Mouse (Mus musculus) mesoderm, embryonic 11.5 days (tissue): ENCODE measurements around the gene 1700015G11Rik.

Source experiments
- DNase-seq: peaks from one replicate; pipeline ENCODE4 v3.0.0-alpha.2; 2012; ENCODE audit warnings: low read depth, low spot score

Gene 1700015G11Rik

DNA sequence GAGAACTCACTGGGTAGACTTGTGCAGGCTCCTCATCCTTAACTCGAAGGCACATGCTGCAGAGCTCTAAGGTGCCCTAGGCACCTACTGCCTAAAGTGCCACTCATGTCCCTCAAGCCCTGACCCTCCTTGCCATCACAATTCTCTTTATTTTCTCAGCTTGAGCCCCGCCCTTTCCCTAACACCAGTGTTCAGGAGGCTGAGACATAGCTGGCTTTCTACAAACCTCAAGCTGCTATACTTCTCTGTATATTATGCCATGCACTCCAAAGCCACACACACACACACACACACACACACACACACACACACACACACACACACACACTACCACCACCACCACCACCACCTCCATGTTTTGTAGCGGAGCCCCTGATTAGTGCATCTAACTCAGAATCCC lies at the start of gene 1700015G11Rik:
TSS of gene 1700015G11Rik (minus strand) at position 101 of the 400 bp plus-strand sequence.
- DNase-seq, result no peak

DNA sequence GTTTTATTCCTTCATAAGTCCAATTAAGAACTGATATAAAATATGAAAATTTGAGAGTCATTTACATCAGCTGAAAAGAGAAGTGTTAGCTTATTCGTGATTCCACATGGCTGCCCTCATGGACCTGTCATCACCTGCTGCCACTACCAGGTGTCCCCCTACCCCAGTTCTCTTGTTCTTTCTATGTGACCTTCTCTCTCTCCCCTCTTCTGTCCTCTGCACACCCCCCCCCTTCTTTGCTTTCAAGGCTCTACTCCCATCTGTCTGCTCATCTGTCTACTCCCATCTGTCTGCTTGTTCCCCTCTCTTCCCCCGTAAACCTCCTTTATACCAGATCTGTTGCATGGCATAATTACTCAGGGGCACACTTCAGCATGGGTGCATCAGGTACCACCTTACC lies 41.4 kb upstream of the 1700015G11Rik start:
- no peak for DNase-seq

DNA sequence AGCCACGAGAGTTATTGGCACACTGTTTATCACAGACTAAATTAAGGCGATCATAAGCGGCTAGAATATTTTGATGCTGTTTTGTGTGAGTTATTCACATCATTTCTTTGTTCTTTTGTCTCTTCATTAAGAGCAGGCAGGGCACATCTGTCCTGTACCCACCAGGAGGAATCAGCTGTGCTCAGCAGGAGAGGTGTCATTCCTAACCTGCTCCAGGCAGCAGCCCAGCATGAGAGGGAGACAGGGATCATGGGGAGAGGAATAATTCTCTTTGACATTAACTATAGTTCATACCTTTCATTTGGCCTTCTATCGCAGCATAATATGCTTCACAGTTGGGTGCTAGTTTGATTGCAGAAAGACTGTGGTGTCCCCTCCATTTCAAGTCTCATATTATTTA lies 40.7 kb upstream of the 1700015G11Rik start:
- DNase-seq, result no peak

DNA sequence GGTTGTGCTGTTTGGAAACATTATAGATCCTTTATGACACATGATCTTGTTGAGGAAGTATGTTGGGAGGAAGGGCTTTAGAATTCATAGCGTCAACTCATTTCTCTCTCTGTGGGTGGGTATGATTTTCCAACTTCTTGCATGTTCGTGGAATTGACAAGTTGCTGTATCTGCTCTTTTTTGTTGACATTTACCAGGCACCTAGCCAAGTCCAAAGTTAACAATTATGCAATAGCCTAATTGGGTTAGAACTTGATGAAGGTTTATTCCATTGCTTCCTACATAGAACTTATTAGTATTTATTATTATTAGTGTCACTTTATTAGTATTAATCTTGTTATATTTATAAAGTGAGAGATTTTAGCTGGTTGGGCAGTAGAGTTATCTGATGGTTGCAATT lies 40.3 kb upstream of the 1700015G11Rik start:
- DNase-seq, result no peak

DNA sequence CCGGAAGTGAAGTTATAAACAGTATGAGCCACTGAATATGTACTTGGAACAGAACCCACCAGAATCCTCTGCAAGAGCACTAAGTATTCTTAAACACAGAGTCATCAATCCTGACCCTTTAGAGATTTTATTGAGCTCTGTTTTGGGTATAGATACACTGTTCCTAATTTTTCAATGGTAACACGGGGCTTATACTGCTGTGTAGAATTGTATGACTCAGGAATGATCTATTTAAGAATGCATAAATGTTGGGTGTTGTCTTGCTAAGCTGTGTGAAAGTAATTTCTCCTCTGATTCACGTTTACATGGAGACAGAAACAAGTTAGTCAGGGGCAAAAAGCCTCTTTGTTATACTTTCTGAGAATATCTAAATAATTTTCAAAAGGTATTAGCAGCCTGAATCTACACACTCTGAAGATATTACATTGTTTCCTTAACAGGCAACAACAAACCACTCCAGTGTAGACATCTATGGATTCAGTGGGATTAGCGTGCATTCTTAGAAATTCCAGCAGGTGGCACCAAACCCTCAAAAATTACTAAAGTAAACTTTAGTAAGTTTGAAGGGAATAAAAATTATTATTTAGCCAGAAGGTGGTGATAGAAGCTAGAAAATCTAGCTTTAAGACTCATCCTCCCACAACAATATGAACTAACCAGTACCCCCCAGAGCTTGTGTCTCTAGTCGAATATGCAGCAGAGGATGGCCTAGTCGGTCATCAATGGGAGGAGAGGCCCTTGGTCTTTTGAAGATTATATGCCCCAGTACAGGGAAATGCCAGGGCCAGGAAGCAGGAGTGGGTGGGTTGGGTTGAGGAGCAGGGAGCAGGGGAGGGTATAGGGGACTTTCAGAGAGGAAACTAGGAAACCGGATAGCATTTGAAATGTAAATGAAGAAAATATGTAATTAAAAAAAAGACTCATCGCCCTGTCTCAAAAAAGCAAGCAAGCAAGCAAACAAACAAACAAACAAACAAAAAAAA lies 22.4 kb upstream of the 1700015G11Rik start:
- DNase-seq, result peak; percentile 63

GRCm38 (mm10) chr7:52024050-52024626 lies 8.6 kb upstream of the 1700015G11Rik start:
- no peak for DNase-seq

- DNase-seq, result no peak
Measured at GRCm38 (mm10) chr7:52022039-52022438, 6.5 kb upstream of the 1700015G11Rik start.

- no peak for DNase-seq
Measured at GRCm38 (mm10) chr7:52015180-52015579, 348 bp downstream of the 1700015G11Rik start.

- DNase-seq, result no peak
Measured at GRCm38 (mm10) chr7:52013457-52013856, 2.1 kb downstream of the 1700015G11Rik start.

GRCm38 (mm10) chr7:52007138-52007537 lies 8.4 kb downstream of the 1700015G11Rik start:
- no peak for DNase-seq

- no peak for DNase-seq
Measured at GRCm38 (mm10) chr7:52006296-52006630, 9.3 kb downstream of the 1700015G11Rik start.

DNA sequence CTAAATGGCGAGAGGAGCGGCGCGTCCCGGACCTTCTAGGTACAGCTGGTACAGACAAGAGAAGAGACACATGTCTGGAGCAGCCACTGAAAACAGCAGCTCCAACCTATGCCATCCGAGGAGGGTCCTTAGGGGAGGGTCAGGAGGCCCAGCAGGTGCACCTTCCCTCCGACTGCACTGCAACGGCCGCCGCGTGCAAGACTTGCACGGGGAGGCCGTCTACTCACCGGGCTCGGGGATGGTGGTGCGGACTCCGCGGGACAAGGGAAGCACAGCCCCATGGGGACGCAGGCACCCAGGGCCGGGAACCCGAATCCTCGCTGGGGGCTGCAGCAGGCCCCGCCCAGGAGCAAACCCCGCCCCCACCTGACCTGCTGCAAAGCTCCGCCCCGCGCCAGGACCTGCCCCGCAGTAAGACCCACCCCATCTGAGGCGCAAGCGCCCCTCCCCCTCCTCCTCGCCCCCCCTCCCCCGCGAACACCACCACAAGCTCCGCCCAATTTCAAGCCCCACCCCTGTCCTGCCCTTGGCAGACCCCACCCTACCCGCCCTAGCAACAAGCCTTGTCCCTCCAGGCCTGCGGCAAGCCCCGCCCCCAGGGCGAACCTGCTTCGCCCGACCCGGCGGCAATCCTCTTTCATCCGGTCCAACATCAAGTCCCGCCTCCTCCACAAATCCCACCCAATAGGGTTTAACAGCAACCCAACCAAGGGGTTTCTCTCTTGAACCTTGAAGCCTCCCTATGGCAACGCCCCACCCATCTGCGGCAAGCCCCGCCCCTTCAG lies 9.8 kb downstream of the 1700015G11Rik start, which contains the start of gene Svip:
TSS of gene Svip (minus strand) at position 508 of the 785 bp plus-strand sequence.
- peak; percentile 94 for DNase-seq

DNA sequence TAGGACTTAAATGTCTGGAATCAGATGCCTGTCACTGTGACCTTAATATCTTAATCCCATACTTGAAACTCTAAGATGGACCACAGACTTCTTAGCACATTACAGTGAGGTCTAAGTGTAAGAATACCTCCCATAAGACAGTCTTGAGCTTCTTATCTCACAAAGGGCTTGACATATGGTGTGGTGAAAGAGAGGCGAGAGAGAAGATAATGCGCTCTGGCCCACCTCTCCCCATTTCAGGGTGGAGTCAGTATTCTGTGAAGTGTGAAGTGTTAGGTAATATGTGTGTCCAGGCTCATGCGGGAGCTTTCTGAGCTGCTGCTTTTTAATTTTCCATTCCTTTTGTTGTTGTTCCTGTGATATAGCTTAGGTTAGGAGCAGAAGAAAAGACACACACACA lies 24.5 kb downstream of the 1700015G11Rik start:
- DNase-seq, result no peak

DNA sequence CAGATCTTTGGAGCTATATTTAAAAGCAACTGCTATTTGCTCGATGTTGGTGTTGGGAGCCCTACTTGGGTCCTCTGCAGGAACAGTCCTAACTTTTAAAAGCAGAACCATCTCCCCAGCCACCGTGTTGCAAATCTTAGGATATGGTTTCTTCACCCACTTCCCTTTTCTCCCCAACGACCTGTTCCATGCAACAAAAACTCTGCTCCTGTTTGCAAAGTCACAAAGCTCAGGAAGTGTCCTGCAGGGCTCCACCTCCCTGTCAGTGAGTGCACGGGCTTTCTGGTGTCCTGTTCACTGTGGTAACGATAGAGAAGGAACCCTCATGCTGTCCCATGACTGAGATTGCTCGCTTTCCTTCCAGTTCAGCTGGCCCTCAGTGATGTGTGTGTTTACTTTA lies 28.6 kb downstream of the 1700015G11Rik start:
- DNase-seq, result no peak

GRCm38 (mm10) chr7:51985763-51986162 lies 29.8 kb downstream of the 1700015G11Rik start:
- DNase-seq, result no peak

- peak; percentile 33 for DNase-seq
Measured at GRCm38 (mm10) chr7:51982303-51982702, 33.2 kb downstream of the 1700015G11Rik start.

GRCm38 (mm10) chr7:51979271-51979670 lies 36.3 kb downstream of the 1700015G11Rik start:
- no peak for DNase-seq

DNA sequence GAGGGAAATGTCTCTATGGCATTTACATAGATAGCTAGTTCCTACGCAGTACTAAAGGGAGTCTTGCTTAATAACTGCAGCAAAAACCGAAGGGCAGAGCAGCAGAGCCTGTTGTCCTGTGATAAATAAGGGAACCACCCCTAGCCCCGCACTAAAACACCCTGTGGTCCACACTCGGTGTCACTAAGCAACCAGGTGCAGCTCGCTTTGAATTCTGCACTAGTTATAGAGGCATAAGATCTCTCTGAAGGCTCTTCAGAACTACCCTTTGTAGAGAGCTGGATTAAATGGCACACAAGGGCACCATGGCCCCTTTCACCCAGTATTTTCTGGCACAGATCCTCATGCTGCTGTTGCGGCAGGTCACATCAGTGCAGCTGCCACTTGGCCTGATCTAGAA lies 40.3 kb downstream of the 1700015G11Rik start:
- DNase-seq, result no peak

DNA sequence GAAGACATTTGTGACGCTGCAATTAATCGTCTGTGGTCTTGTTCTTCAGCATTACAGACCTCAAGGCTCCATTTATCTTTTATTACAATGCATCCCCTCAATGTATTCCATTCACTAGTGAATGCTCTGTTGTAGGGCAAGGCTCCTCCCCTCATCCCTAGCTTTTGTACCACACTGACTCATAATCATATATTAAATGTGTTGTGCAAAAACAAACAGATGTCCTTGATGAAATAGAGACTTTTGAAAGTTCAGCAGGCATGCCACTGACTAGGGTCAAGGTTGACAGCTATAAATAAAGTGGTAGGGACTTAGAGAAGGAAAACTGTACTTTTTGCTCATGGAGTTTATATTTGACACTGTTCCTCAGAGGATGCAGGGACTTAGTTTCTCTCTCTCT lies 42.0 kb downstream of the 1700015G11Rik start:
- DNase-seq, result no peak

DNA sequence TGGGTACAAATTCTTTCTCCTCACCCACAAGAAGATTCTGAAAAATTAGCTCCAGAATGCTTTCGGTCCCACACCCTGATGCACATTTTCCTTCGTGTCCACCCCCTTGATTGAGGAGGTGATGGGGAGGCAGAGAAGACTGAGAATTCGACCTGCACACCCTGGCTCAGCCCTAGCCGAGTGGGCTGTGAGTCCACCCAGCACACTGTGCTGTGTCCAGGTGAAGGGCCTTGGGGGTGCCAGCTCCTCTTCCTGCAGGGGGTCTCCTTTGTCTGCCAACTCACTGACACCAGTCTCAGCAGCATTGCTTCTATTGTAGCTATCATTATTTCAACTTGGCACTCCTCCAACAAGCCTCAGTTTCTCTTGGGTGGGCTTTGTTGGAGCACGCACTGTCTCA lies 42.4 kb downstream of the 1700015G11Rik start:
- no peak for DNase-seq

DNA sequence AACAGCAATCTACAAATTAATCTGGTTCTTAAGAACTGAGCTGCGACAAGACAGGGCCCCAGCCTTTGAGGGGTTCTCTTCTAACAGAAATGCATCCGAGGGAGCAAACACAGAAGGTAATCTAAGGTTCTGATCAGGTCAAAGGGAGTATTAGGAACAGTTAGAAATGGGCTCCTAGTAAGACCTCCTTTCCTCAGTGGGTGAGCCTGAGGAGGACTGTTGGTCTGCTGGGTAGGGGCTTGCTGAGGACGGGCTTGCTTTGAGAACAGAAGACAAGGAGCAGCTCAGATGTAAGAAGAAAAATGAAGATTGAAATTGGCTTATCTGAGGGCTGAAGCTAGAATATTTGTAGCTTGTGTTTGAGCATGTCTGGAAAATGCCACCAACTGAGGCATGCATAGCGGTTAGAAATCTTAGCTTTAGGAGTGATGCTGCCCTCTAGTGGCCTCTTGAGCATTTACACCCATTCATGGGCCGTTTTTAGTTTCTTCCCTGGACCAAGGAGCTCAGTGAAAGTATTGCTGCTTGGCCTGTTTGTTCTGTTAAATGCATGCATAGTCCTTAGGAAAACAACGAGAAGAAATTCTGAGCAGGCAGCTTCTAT lies 43.2 kb downstream of the 1700015G11Rik start:
- peak; percentile 75 for DNase-seq

DNA sequence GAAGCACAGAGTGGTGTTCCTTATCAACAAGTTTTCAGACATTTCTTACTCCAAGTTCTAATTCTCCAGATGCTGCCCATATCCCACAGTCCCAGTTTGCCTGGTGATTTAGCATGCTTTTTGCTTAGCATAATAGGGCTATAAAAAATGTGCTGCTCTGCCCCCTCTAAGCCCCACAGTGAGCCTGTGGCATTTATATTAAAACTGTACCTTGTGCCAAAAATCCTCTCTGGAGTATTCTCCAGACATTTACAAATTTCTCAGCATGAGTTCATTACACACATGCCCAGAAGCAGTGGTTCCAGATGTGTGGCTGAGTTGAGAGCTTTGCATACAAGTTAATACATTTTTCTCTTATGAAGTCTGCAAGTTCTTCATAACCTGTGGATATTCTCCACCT lies 46.1 kb downstream of the 1700015G11Rik start:
- DNase-seq, result peak; percentile 23
